29 mouse cellular contexts compared by ENCODE assay signal in the genomic region with DNA sequence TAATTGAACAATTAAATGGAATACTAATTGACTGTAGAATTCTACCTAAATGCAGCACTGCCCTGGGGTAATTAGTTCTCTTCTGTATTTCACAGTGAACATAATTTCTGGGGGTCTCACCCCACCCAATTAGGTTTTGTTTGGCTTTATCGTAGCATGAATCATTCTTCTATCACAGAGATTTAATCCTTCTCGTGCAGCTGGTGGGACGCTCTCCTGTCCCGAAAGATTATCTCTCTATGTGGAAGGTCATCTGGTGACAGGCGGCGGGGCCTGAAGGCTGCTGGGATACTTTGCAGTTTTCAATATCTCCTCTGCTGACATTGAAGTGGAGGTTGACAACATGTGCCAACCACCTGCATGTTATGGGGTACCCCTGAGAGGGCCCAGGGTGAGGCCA.
DNase-seq lines count a peak whose midpoint lies in the region; ATAC-seq and TF ChIP-seq lines count a peak whose summit lies in the region.
"Had no signal": no experiment of that assay in that cellular context is flagged by ENCODE, and none has a peak within 500 bp of the region (broad histone marks: within the 10 kb centered on the region; RNA-seq: fewer than 3 reads in every experiment).

No protein-coding gene starts in this region.

- H3K27ac ChIP-seq in hindbrain, embryonic 13.5 days, result 0 out of 2 replicates have a peak overlapping the region, but pooled peaks have one; percentile 1
- no peak overlapping the region for H3K27ac ChIP-seq in hindbrain, postnatal 0 days
- H3K27ac ChIP-seq: embryonic facial prominence, embryonic 15.5 days; heart, embryonic 10.5 days; layer of hippocampus, adult 2 months; left cerebral cortex, adult 2 months; limb, embryonic 12.5 days; liver, embryonic 15.5 days; neural tube, embryonic 15.5 days; stomach, postnatal 0 days had no signal

- H3K27me3 ChIP-seq in hindbrain, embryonic 13.5 days, result no peaks in the 10 kb centered on the region
- H3K27me3 ChIP-seq in hindbrain, postnatal 0 days (ENCODE audit: insufficient read depth, low read length), result no peaks in the 10 kb centered on the region
- H3K27me3 ChIP-seq: embryonic facial prominence, embryonic 15.5 days; limb, embryonic 12.5 days; liver, embryonic 15.5 days; neural tube, embryonic 15.5 days had no signal

- H3K4me1 ChIP-seq in hindbrain, embryonic 13.5 days (replicated peaks), result peaks cover 20% of the 10 kb centered on the region
- H3K4me1 ChIP-seq in hindbrain, postnatal 0 days (ENCODE audit: insufficient read depth, low read length), result no peaks in the 10 kb centered on the region; the same call in 1 of the 2 replicates
- H3K4me1 ChIP-seq: liver, embryonic 15.5 days had no signal

- H3K9me3 ChIP-seq in hindbrain, embryonic 13.5 days, result no peaks in the 10 kb centered on the region
- no peaks in the 10 kb centered on the region for H3K9me3 ChIP-seq in hindbrain, postnatal 0 days (ENCODE audit: low read length)
- H3K9me3 ChIP-seq: embryonic facial prominence, embryonic 15.5 days; heart, embryonic 10.5 days; limb, embryonic 12.5 days; liver, embryonic 15.5 days; neural tube, embryonic 15.5 days had no signal

- intact Hi-C loops in heart, postnatal 25 days (cut with DNase I), result no loop called here

- H3K9ac ChIP-seq in hindbrain, embryonic 13.5 days, result peak overlapping the region; percentile 35; the same call in 1 of the 2 replicates
- no peak overlapping the region for H3K9ac ChIP-seq in hindbrain, postnatal 0 days (replicated peaks; ENCODE audit: low read length)
- H3K9ac ChIP-seq: embryonic facial prominence, embryonic 15.5 days; hindbrain, embryonic 14.5 days; limb, embryonic 12.5 days; liver, embryonic 15.5 days; lung, embryonic 14.5 days; neural tube, embryonic 15.5 days had no signal

- peak; percentile 4 for DNase-seq in adrenal gland, postnatal 10 days
- no peak for DNase-seq in adrenal gland, postnatal 14 days
- DNase-seq in hindbrain, postnatal 0 days (ENCODE audit: low spot score), result no peak
- peak; percentile 15 for DNase-seq in ZHBTc4 (ENCODE audit: low read depth, low spot score)
- peak; percentile 72 for DNase-seq in retina, embryonic 14.5 days (ENCODE audit: low spot score)
- no peak for DNase-seq in heart, postnatal 25 days (ENCODE audit: low spot score)
- DNase-seq: cerebellum, adult 8-10 months; cerebellum, postnatal 25 days; gastrocnemius, postnatal 25 days; heart, adult 11 months; heart, postnatal 4 days; kidney, adult 11 months; lung, embryonic 14.5 days; lung, postnatal 14 days; right cerebral cortex, adult 18-20 months; thymus, adult 18-20 months; thymus, postnatal 25 days had no signal

- no peak overlapping the region for H3K4me2 ChIP-seq in hindbrain, embryonic 13.5 days
- H3K4me2 ChIP-seq in hindbrain, postnatal 0 days (ENCODE audit: low read depth, low read length), result no peak overlapping the region
- H3K4me2 ChIP-seq: embryonic facial prominence, embryonic 15.5 days; hindbrain, embryonic 14.5 days; limb, embryonic 12.5 days; liver, embryonic 15.5 days; lung, embryonic 14.5 days; neural tube, embryonic 15.5 days had no signal

- H3K36me3 ChIP-seq in hindbrain, embryonic 13.5 days, result no peaks in the 10 kb centered on the region
- no peaks in the 10 kb centered on the region for H3K36me3 ChIP-seq in hindbrain, postnatal 0 days (ENCODE audit: insufficient read depth, low read length)
- H3K36me3 ChIP-seq: embryonic facial prominence, embryonic 15.5 days; G1E; heart, embryonic 10.5 days; limb, embryonic 12.5 days; liver, embryonic 15.5 days; neural tube, embryonic 15.5 days had no signal

- H3K4me3 ChIP-seq in hindbrain, embryonic 13.5 days, result no peak overlapping the region
- H3K4me3 ChIP-seq in hindbrain, postnatal 0 days (ENCODE audit: low read length), result no peak overlapping the region
- H3K4me3 ChIP-seq: embryonic facial prominence, embryonic 15.5 days; heart, embryonic 10.5 days; layer of hippocampus, adult 2 months; left cerebral cortex, adult 2 months; limb, embryonic 12.5 days; liver, embryonic 15.5 days; neural tube, embryonic 15.5 days had no signal

- TF ChIP-seq CTCF in hindbrain, postnatal 0 days (IDR thresholded peaks at IDR 0.05; ENCODE audit: low read depth), result no peak

- no peak for ATAC-seq in hindbrain, embryonic 13.5 days (ENCODE audit: low FRiP score)
- ATAC-seq in hindbrain, postnatal 0 days, result no peak
- ATAC-seq: inflammation-experienced regulatory T-cells, adult 6 months had no signal

- WGBS in hindbrain, embryonic 13.5 days, result 55% methylated on average over 6 of the region's 6 CpGs
- 69% methylated on average over 6 of the region's 6 CpGs for WGBS in hindbrain, postnatal 0 days

Comparison
In these comparisons a context has a peak if more than half of its experiments do, and no peak if none do; other contexts are left out.
1. DNase-seq: peak in adrenal gland, postnatal 10 days (single experiment), ZHBTc4 (single experiment) and retina, embryonic 14.5 days (single experiment); none in adrenal gland, postnatal 14 days (single experiment), hindbrain, postnatal 0 days (single experiment) and heart, postnatal 25 days (single experiment).